Mouse (Mus musculus) liver, postnatal 0 days (tissue): ENCODE results near the gene Ap3b2.

Experiments used
- CTCF ChIP-seq: sonication (generic); IDR thresholded peaks from 2 replicates; pipeline ENCODE4 v1.5.1; 2016; ENCODE audit warnings: antibody characterized with exemption, low read depth
- EP300 ChIP-seq: IDR thresholded peaks from 2 replicates; pipeline ENCODE4 v1.6.1; 2016; ENCODE audit warnings: antibody characterized with exemption, low read depth, mild to moderate bottlenecking

DNA sequence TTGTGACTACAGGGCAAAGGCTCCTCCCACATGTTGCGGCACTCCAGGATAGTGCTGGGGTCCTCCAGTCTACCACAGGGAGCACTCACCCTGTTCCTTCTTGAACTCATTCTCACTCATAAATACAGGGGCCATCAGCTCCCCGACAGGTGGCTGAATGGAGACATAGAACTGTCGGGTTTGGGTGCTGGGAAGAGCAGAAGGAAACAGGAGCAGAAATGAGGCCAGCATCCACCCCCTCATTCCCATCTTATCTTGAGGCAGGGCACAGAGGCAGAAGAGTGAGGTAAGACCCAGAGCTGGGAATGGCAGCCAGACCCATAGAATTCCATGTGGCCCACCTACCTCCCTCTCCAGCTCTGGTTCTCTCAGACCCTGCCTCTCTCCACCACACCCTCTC is 30.9 kb downstream of the Ap3b2 start:
- TF ChIP-seq CTCF (no peak), EP300 (no peak)
